Mouse (Mus musculus) kidney, adult 10 weeks (tissue): ENCODE data around the gene 2310057J18Rik. TPM values are rescaled to one million over a fixed set of nuclear protein-coding genes. Genes with fewer than 3 reads are reported as not detected.

ENCODE experiments used
- polyA plus RNA-seq: library from polyadenylated mRNA; stranded (reverse); fragments of 350-450 nt; fragmentation: Illumina TruSeq; extraction: RNeasy Lipid Tissue Mini Kit (QIAGEN cat#74804); gene quantifications from one replicate; pipeline ENCODE4 v1.2.3, GENCODE M21; 2014; ENCODE audit warnings: low read depth, low replicate concordance

The 2310057J18Rik gene
- not detected for polyA plus RNA-seq

DNA sequence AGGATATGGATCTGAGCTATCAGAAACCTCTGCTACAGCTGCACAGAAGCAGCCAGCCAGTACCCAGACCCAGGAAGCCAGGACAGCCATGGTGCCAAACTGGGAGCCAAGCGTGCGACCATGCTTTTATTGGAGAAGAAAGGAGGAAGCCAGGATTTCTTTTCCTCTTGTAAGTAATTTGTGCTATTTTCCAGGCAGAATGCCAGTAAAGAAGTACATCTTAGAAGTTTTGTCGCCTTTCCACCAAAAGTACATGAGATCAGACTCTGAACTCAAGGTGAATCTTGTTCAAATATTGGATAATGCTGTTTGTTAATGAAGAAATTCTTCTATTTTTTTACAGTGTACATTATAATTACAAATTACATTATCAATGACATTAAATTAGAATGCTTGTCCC lies at the start of gene 2310057J18Rik:
TSS of gene 2310057J18Rik (minus strand) at position 101 of the 400 bp plus-strand sequence.

Other genes starting within 250 kb of the 2310057J18Rik start
- gene Soga3, start 157.5 kb upstream of the 2310057J18Rik start, polyA plus RNA-seq = not detected
- gene Gm49353, start 212.7 kb upstream of the 2310057J18Rik start, polyA plus RNA-seq = not detected
- not detected for gene 9330159F19Rik, start 225.3 kb upstream of the 2310057J18Rik start, polyA plus RNA-seq